Mouse (Mus musculus): ENCODE measurements around the gene Panx3. TPM values are rescaled to one million over a fixed set of nuclear protein-coding genes. Genes with fewer than 3 reads are reported as not detected.

The Panx3 gene
- polyA plus RNA-seq, 1 experiment from 2014 or later, result 1.0 TPM

DNA sequence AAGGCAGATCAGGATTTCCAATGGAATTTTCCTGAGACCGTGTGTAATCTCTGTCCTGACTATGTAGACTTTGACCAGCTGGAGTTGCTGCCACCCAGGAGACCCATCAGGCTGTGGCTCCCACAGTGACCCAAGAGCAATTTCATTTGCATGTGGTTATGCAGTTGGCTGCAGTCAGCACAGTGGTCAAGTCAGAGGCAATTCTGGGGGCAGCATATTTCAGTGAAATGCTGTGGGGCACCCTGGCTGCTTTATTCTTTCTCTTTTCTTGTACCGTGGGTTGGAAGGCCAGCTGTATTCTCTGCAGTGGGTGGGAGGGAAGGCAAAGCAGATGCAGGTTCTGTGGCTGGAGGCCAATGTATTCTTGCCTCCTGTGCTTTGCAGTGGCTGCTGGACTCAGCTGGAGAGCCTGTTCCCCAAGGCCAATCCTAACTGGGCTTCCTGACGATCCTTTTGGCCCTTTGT, 42.9 kb downstream of the Panx3 start:
- Histone ChIP-seq H3K4me3 (ENCODE audit: low read length) (no peak overlapping the region), H3K27ac (ENCODE audit: low read length) (no peak overlapping the region), H3K4me2 (ENCODE audit: low read depth, low read length) (no peak overlapping the region), H3K27me3 (ENCODE audit: control insufficient read depth, insufficient read depth, low read depth, low read length) (no peaks in the 10 kb centered on the region), H3K9ac (ENCODE audit: low read length) (no peak overlapping the region), H3K4me1 (replicated peaks; ENCODE audit: control insufficient read depth, insufficient read depth, low read length) (peaks cover 3% of the 10 kb centered on the region; the same call in 1 of the 2 replicates), H3K36me3 (ENCODE audit: control insufficient read depth, insufficient read depth, low read length) (no peaks in the 10 kb centered on the region), H3K9me3 (ENCODE audit: control insufficient read depth, low read length) (no peaks in the 10 kb centered on the region)
- WGBS, result 26% methylated on average over 3 of the region's 3 CpGs
- 0 out of 2 replicates have a peak, but pooled peaks have one; percentile 7 for ATAC-seq (ENCODE audit: low read depth)

DNA sequence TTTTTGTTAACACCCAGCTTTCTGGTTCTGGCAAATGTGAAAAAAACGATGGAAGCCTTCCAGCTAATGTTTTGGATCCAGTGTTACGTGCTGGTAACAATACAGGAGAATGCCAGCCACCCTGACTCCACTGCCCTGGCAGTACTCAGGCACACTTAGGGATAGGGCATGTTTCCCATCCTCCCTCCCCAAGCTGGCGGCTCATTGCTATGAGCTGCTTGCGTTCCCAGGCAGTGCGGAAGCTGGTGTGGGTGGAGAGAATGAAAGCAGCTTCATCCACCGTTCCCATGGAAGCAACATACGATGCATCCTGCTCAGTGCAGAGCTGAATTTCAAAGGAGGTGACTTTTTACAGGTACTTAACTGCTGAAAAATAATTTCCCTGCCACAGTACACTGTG, 43.4 kb downstream of the Panx3 start:
- Histone ChIP-seq H3K27ac (ENCODE audit: low read length) (no peak overlapping the region), H3K4me3 (ENCODE audit: low read length) (no peak overlapping the region), H3K4me1 (replicated peaks; ENCODE audit: control insufficient read depth, insufficient read depth, low read length) (peaks cover 3% of the 10 kb centered on the region; the same call in 1 of the 2 replicates), H3K9ac (ENCODE audit: low read length) (no peak overlapping the region), H3K9me3 (ENCODE audit: control insufficient read depth, low read length) (no peaks in the 10 kb centered on the region), H3K27me3 (ENCODE audit: control insufficient read depth, insufficient read depth, low read depth, low read length) (no peaks in the 10 kb centered on the region), H3K36me3 (ENCODE audit: control insufficient read depth, insufficient read depth, low read length) (no peaks in the 10 kb centered on the region), H3K4me2 (ENCODE audit: low read depth, low read length) (no peak overlapping the region)
- peak; percentile 36; the same call in 1 of the 2 replicates for ATAC-seq (ENCODE audit: low read depth)
- 49% methylated on average over 7 of the region's 7 CpGs for WGBS

GRCm38 (mm10) chr9:37625129-37625528, 43.9 kb downstream of the Panx3 start:
- H3K27me3 ChIP-seq (ENCODE audit: control insufficient read depth, insufficient read depth, low read depth, low read length), result no peaks in the 10 kb centered on the region
- no peak overlapping the region for H3K4me2 ChIP-seq (ENCODE audit: low read depth, low read length)
- ATAC-seq (ENCODE audit: low read depth), result no peak
- H3K36me3 ChIP-seq (ENCODE audit: control insufficient read depth, insufficient read depth, low read length), result no peaks in the 10 kb centered on the region
- WGBS, result 78% methylated on average over 3 of the region's 3 CpGs
- no peak overlapping the region for H3K27ac ChIP-seq (ENCODE audit: low read length)
- H3K9me3 ChIP-seq (ENCODE audit: control insufficient read depth, low read length), result no peaks in the 10 kb centered on the region
- H3K4me3 ChIP-seq (ENCODE audit: low read length), result no peak overlapping the region
- H3K4me1 ChIP-seq (replicated peaks; ENCODE audit: control insufficient read depth, insufficient read depth, low read length), result peaks cover 3% of the 10 kb centered on the region; the same call in 1 of the 2 replicates
- no peak overlapping the region for H3K9ac ChIP-seq (ENCODE audit: low read length)

DNA sequence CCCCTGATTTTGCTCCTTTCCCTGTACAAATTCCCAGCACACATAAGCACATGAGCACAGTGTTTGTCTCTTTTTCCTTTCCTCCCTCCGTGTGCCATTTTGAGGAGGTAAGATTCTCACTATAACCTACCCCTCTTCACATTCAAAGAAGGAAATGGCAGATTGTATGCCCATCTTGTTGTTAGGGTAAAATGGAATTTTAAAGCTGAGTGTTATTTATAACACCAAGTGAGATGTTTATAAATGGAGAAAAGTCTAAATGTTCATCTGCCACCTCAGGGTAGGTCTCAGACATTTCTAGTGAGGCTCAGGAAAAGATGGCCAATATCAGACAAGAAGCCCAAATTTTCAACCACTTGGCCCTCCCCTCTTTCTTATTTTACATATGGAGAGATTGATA, 44.5 kb downstream of the Panx3 start:
- Histone ChIP-seq H3K9ac (ENCODE audit: low read length) (no peak overlapping the region), H3K36me3 (ENCODE audit: control insufficient read depth, insufficient read depth, low read length) (no peaks in the 10 kb centered on the region), H3K4me3 (ENCODE audit: low read length) (no peak overlapping the region), H3K4me1 (replicated peaks; ENCODE audit: control insufficient read depth, insufficient read depth, low read length) (peaks cover 3% of the 10 kb centered on the region; the same call in 1 of the 2 replicates), H3K27me3 (ENCODE audit: control insufficient read depth, insufficient read depth, low read depth, low read length) (no peaks in the 10 kb centered on the region), H3K9me3 (ENCODE audit: control insufficient read depth, low read length) (no peaks in the 10 kb centered on the region), H3K4me2 (ENCODE audit: low read depth, low read length) (no peak overlapping the region), H3K27ac (ENCODE audit: low read length) (no peak overlapping the region)
- WGBS, result 77% methylated on average over 1 of the region's 1 CpGs
- ATAC-seq (ENCODE audit: low read depth), result no peak

DNA sequence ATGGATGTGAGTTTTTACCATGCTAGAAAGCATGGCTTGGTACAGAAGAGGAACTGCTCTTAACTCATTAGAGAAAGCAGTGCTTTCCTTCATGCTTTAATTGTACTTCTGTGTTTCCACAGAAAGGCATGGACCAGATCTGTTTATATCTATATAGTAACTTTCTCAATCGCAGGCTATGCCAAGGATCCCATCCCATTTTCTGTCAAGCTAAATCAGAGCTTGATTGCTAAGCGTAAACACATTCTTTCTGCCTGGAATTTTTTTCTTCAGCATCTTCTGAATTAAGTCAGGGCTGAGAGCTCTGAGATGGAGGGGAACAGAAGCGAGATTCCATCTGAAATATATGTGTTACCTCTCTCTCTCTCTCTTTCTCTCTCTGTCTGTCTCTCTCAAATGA, 45.1 kb downstream of the Panx3 start:
- peaks cover 3% of the 10 kb centered on the region; the same call in 1 of the 2 replicates for H3K4me1 ChIP-seq (replicated peaks; ENCODE audit: control insufficient read depth, insufficient read depth, low read length)
- H3K4me3 ChIP-seq (ENCODE audit: low read length), result no peak overlapping the region
- WGBS, result 53% methylated on average over 3 of the region's 3 CpGs
- H3K9ac ChIP-seq (ENCODE audit: low read length), result no peak overlapping the region
- no peaks in the 10 kb centered on the region for H3K36me3 ChIP-seq (ENCODE audit: control insufficient read depth, insufficient read depth, low read length)
- H3K9me3 ChIP-seq (ENCODE audit: control insufficient read depth, low read length), result no peaks in the 10 kb centered on the region
- H3K27ac ChIP-seq (ENCODE audit: low read length), result no peak overlapping the region
- H3K27me3 ChIP-seq (ENCODE audit: control insufficient read depth, insufficient read depth, low read depth, low read length), result no peaks in the 10 kb centered on the region
- no peak overlapping the region for H3K4me2 ChIP-seq (ENCODE audit: low read depth, low read length)
- ATAC-seq (ENCODE audit: low read depth), result no peak

DNA sequence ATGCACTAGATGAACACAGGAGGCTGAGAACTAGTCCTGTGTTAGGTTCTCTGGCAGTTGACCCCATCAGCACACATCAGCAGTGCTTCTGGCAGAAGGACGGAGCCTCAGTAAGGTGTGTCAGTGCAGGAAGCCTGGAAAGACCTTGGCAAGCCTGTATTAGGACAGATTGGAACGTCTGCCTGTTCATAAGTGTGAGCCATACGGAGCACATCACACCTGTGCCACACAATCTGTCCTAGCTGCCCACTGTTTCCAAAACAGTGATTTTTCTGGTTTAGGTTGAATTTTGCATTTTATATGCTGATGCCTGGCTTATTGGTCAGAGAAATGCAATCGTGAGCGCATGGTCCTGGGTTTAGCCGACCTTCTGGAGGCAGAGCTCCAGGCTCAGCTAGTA, 47.7 kb downstream of the Panx3 start:
- no peak for ATAC-seq (ENCODE audit: low read depth)
- Histone ChIP-seq H3K9me3 (ENCODE audit: control insufficient read depth, low read length) (no peaks in the 10 kb centered on the region), H3K27ac (ENCODE audit: low read length) (no peak overlapping the region), H3K4me1 (replicated peaks; ENCODE audit: control insufficient read depth, insufficient read depth, low read length) (peaks cover 3% of the 10 kb centered on the region; the same call in 1 of the 2 replicates), H3K4me3 (ENCODE audit: low read length) (no peak overlapping the region), H3K27me3 (ENCODE audit: control insufficient read depth, insufficient read depth, low read depth, low read length) (no peaks in the 10 kb centered on the region), H3K36me3 (ENCODE audit: control insufficient read depth, insufficient read depth, low read length) (no peaks in the 10 kb centered on the region), H3K4me2 (ENCODE audit: low read depth, low read length) (no peak overlapping the region), H3K9ac (ENCODE audit: low read length) (no peak overlapping the region)
- WGBS, result 79% methylated on average over 6 of the region's 6 CpGs

DNA sequence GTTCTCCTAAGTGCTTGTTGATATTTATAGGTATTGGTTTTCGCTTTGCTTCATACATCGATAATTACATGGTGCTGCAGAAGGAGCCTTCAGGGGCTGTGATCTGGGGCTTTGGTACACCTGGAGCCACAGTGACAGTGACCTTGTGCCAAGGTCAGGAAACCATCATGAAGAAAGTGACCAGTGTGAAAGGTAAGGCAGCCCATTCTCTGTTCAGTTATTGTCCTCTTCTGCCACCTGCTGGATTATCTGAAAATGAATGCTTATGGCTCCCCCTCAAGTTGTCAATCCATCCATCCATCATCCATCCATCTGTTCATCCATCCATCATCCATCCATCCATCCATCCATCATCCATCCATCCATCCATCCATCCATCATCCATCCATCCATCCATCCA, 52.3 kb downstream of the Panx3 start:
- H3K4me3 ChIP-seq (ENCODE audit: low read length), result no peak overlapping the region
- H3K36me3 ChIP-seq (ENCODE audit: control insufficient read depth, insufficient read depth, low read length), result no peaks in the 10 kb centered on the region
- WGBS, result 61% methylated on average over 2 of the region's 2 CpGs
- no peak overlapping the region for H3K27ac ChIP-seq (ENCODE audit: low read length)
- no peaks in the 10 kb centered on the region for H3K4me1 ChIP-seq (replicated peaks; ENCODE audit: control insufficient read depth, insufficient read depth, low read length)
- no peak overlapping the region for H3K4me2 ChIP-seq (ENCODE audit: low read depth, low read length)
- no peak overlapping the region for H3K9ac ChIP-seq (ENCODE audit: low read length)
- H3K27me3 ChIP-seq (ENCODE audit: control insufficient read depth, insufficient read depth, low read depth, low read length), result no peaks in the 10 kb centered on the region
- no peaks in the 10 kb centered on the region for H3K9me3 ChIP-seq (ENCODE audit: control insufficient read depth, low read length)
- no peak for ATAC-seq (ENCODE audit: low read depth)

GRCm38 (mm10) chr9:37615220-37615619, 53.8 kb downstream of the Panx3 start:
- Histone ChIP-seq H3K27me3 (ENCODE audit: control insufficient read depth, insufficient read depth, low read depth, low read length) (no peaks in the 10 kb centered on the region), H3K36me3 (ENCODE audit: control insufficient read depth, insufficient read depth, low read length) (no peaks in the 10 kb centered on the region), H3K4me3 (ENCODE audit: low read length) (no peak overlapping the region), H3K27ac (ENCODE audit: low read length) (no peak overlapping the region), H3K9me3 (ENCODE audit: control insufficient read depth, low read length) (no peaks in the 10 kb centered on the region), H3K9ac (ENCODE audit: low read length) (no peak overlapping the region), H3K4me1 (replicated peaks; ENCODE audit: control insufficient read depth, insufficient read depth, low read length) (no peaks in the 10 kb centered on the region), H3K4me2 (ENCODE audit: low read depth, low read length) (no peak overlapping the region)
- no peak for ATAC-seq (ENCODE audit: low read depth)
- 66% methylated on average over 5 of the region's 5 CpGs for WGBS

- no peak for ATAC-seq (ENCODE audit: low read depth)
- peak overlapping the region; percentile 68 for H3K4me2 ChIP-seq (ENCODE audit: low read depth, low read length)
- H3K9ac ChIP-seq (ENCODE audit: low read length), result peak overlapping the region; percentile 81; the same call in 1 of the 2 replicates
- H3K9me3 ChIP-seq (ENCODE audit: control insufficient read depth, low read length), result no peaks in the 10 kb centered on the region
- H3K27me3 ChIP-seq (ENCODE audit: control insufficient read depth, insufficient read depth, low read depth, low read length), result no peaks in the 10 kb centered on the region
- no peak overlapping the region for H3K27ac ChIP-seq (ENCODE audit: low read length)
- no peaks in the 10 kb centered on the region for H3K4me1 ChIP-seq (replicated peaks; ENCODE audit: control insufficient read depth, insufficient read depth, low read length)
- peak overlapping the region; percentile 70 for H3K4me3 ChIP-seq (ENCODE audit: low read length)
- no peaks in the 10 kb centered on the region for H3K36me3 ChIP-seq (ENCODE audit: control insufficient read depth, insufficient read depth, low read length)
These were observed 54.7 kb downstream of the Panx3 start for GRCm38 (mm10) chr9:37614316-37614715.

GRCm38 (mm10) chr9:37613911-37614280, 55.1 kb downstream of the Panx3 start:
- H3K27me3 ChIP-seq (ENCODE audit: control insufficient read depth, insufficient read depth, low read depth, low read length), result no peaks in the 10 kb centered on the region
- no peaks in the 10 kb centered on the region for H3K9me3 ChIP-seq (ENCODE audit: control insufficient read depth, low read length)
- 22% methylated on average over 6 of the region's 6 CpGs for WGBS
- peak overlapping the region; percentile 81 for H3K9ac ChIP-seq (ENCODE audit: low read length)
- peak overlapping the region; percentile 69; the same call in 1 of the 2 replicates for H3K27ac ChIP-seq (ENCODE audit: low read length)
- ATAC-seq (ENCODE audit: low read depth), result no peak; the same call in 1 of the 2 replicates
- peak overlapping the region; percentile 70 for H3K4me3 ChIP-seq (ENCODE audit: low read length)
- no peaks in the 10 kb centered on the region for H3K36me3 ChIP-seq (ENCODE audit: control insufficient read depth, insufficient read depth, low read length)
- peak overlapping the region; percentile 68 for H3K4me2 ChIP-seq (ENCODE audit: low read depth, low read length)
- no peaks in the 10 kb centered on the region for H3K4me1 ChIP-seq (replicated peaks; ENCODE audit: control insufficient read depth, insufficient read depth, low read length)
